Mouse (Mus musculus) CD4-positive helper T cell, adult 2 months (primary cell): Measurements from ENCODE around the gene Tsr1.

Experiments
- DNase-seq: peaks from one replicate; pipeline ENCODE4 v3.0.0-alpha.2; 2012; ENCODE audit warnings: low read depth, missing footprints, low spot score

The Tsr1 gene

GRCm38 (mm10) chr11:74897678-74898516 is at the start of gene Tsr1:
Gene Tsr1 (plus strand): TSS chr11:74898071.
- DNase-seq = peak; percentile 92

GRCm38 (mm10) chr11:74850998-74851661 is 46.7 kb upstream of the Tsr1 start:
- no peak for DNase-seq

GRCm38 (mm10) chr11:74857756-74858155 is 40.1 kb upstream of the Tsr1 start:
- no peak for DNase-seq

- no peak for DNase-seq
These were observed 35.7 kb upstream of the Tsr1 start for GRCm38 (mm10) chr11:74862129-74862528.

- DNase-seq = no peak
These were observed 34.4 kb upstream of the Tsr1 start for GRCm38 (mm10) chr11:74863471-74863870.

GRCm38 (mm10) chr11:74864421-74864820 is 33.5 kb upstream of the Tsr1 start:
- no peak for DNase-seq

- DNase-seq = no peak
These were observed 32.6 kb upstream of the Tsr1 start for GRCm38 (mm10) chr11:74865252-74865651.

GRCm38 (mm10) chr11:74866640-74867039 is 31.2 kb upstream of the Tsr1 start:
- no peak for DNase-seq

- no peak for DNase-seq
These were observed 30.7 kb upstream of the Tsr1 start for GRCm38 (mm10) chr11:74867181-74867580.

GRCm38 (mm10) chr11:74868046-74868760 is 29.7 kb upstream of the Tsr1 start:
- no peak for DNase-seq

GRCm38 (mm10) chr11:74869603-74870002 is 28.3 kb upstream of the Tsr1 start:
- DNase-seq = no peak

- DNase-seq = no peak
These were observed 27.3 kb upstream of the Tsr1 start for GRCm38 (mm10) chr11:74870544-74870943.

GRCm38 (mm10) chr11:74870991-74871622 is 26.8 kb upstream of the Tsr1 start:
- DNase-seq = no peak

- no peak for DNase-seq
These were observed 23.2 kb upstream of the Tsr1 start for GRCm38 (mm10) chr11:74874630-74875029.

- no peak for DNase-seq
These were observed 21.1 kb upstream of the Tsr1 start for GRCm38 (mm10) chr11:74876801-74877200.

GRCm38 (mm10) chr11:74880999-74881398 is 16.9 kb upstream of the Tsr1 start:
- peak; percentile 42 for DNase-seq

- DNase-seq = no peak
These were observed 15.9 kb upstream of the Tsr1 start for GRCm38 (mm10) chr11:74881979-74882378.

GRCm38 (mm10) chr11:74883098-74883497 is 14.8 kb upstream of the Tsr1 start:
- DNase-seq = no peak

- DNase-seq = no peak
These were observed 3.3 kb upstream of the Tsr1 start for GRCm38 (mm10) chr11:74894619-74895018.

- DNase-seq = peak; percentile 69
These were observed 1.6 kb upstream of the Tsr1 start for GRCm38 (mm10) chr11:74895980-74896900.
